Mouse (Mus musculus) lung, adult 2 months (tissue): ENCODE results near the gene Epha5.

Experiments used
- CTCF ChIP-seq: fragments of 200-500 bp; IDR thresholded peaks from 2 replicates; pipeline ENCODE4 v1.5.1; 2011; ENCODE audit warnings: mild to moderate bottlenecking, low read length, control low read depth; ENCODE audit not compliant: insufficient read depth
- POLR2A ChIP-seq: fragments of 200-500 bp; IDR thresholded peaks from 2 replicates; pipeline ENCODE4 v1.6.1; 2011; ENCODE audit warnings: low read depth, mild to moderate bottlenecking, control low read depth, low read length, borderline replicate concordance; ENCODE audit errors: extremely low read depth

GRCm38 (mm10) chr5:84414931-84415431, 2.2 kb downstream of the Epha5 start:
- TF ChIP-seq POLR2A (no peak), CTCF (no peak)
